Mouse (Mus musculus) forebrain, embryonic 11.5 days (tissue): ENCODE results near the gene Ppp2r2c. TPM values are rescaled to one million over a fixed set of nuclear protein-coding genes. Genes with fewer than 3 reads are reported as not detected.

Experiments used
- ATAC-seq: fragments of 200-750 bp; cut with Nextera tagmentation; replicated peaks from 2 replicates; pipeline ENCODE4 v1.8.0; 2017; ENCODE audit warnings: moderate TSS enrichment; ENCODE audit not compliant: low FRiP score
- DNase-seq: peaks from one replicate; pipeline ENCODE4 v3.0.0-alpha.2; 2017; ENCODE audit warnings: low spot score
- H3K27ac ChIP-seq: fragments of 300-500 bp; sonication (generic); 2 replicates; pipeline ENCODE4 v1.5.1; 2014; ENCODE audit warnings: low read depth, low read length
- H3K27me3 ChIP-seq: fragments of 300-500 bp; sonication (generic); 2 replicates; pipeline ENCODE4 v1.6.1; 2014; ENCODE audit warnings: mild to moderate bottlenecking, low read length, mixed read lengths; ENCODE audit not compliant: control insufficient read depth, insufficient read depth
- H3K36me3 ChIP-seq: fragments of 300-500 bp; sonication (generic); 2 replicates; pipeline ENCODE4 v1.6.1; 2014; ENCODE audit warnings: mild to moderate bottlenecking, low read length, moderate library complexity, mixed read lengths; ENCODE audit not compliant: control insufficient read depth, insufficient read depth
- H3K4me1 ChIP-seq: fragments of 300-500 bp; sonication (generic); replicated peaks from 2 replicates; pipeline ENCODE4 v1.6.1; 2014; ENCODE audit warnings: low read length, mixed read lengths; ENCODE audit not compliant: control insufficient read depth, insufficient read depth
- H3K4me2 ChIP-seq: fragments of 300-500 bp; sonication (generic); 2 replicates; pipeline ENCODE4 v1.6.1; 2014; ENCODE audit warnings: low read depth, mild to moderate bottlenecking, low read length, moderate library complexity, mixed read lengths; ENCODE audit not compliant: severe bottlenecking
- H3K4me3 ChIP-seq: fragments of 300-500 bp; sonication (generic); 2 replicates; pipeline ENCODE4 v1.5.1; 2014; ENCODE audit warnings: low read depth, low read length
- H3K9ac ChIP-seq: fragments of 300-500 bp; sonication (generic); 2 replicates; pipeline ENCODE4 v1.6.1; 2014; ENCODE audit warnings: low read length
- H3K9me3 ChIP-seq: fragments of 300-500 bp; sonication (generic); 2 replicates; pipeline ENCODE4 v1.6.1; 2016; ENCODE audit warnings: low read length, mixed read lengths; ENCODE audit not compliant: control insufficient read depth
- WGBS: fragments of 180-500 bp; shearing (Covaris S2); extraction: QIAGEN DNeasy Blood & Tissue Kit; methylation state at CpG from one replicate; pipeline ENCODE4 v1.1.7; 2014; 5-methylcytosine and 5-hydroxymethylcytosine counted together
- polyA plus RNA-seq: library from polyadenylated mRNA; unstranded; fragments of >200 nt; fragmentation: Nextera tagmentation; extraction: Ambion mirVana; gene quantifications from 2 replicates; pipeline ENCODE4 v1.2.1, GENCODE M21; 2014

Ppp2r2c gene
- polyA plus RNA-seq, 1 experiment from 2014 or later: 1.4 TPM

DNA sequence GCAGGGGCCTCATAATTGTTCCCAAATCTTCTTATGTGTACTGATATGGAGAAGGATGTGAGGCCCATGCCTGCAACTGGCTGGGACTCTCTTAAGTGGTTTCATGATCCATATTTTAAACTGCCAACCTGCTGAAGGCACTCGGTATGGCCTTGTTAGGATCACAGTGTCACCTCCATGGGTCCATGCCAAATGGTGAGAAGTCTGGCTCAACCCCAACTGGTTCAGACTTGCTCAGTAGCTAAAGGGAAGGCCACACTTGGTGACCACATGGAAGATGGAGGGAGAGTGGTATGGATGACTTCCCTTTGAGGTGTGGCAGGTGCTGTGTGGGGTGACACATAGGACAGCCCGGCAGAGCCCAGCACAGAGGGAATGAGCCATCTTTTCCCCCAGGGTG lies 9.3 kb downstream of the Ppp2r2c start:
- Histone ChIP-seq H3K4me1 (no peaks in the 10 kb centered on the region), H3K4me2 (no peak overlapping the region), H3K27ac (no peak overlapping the region), H3K27me3 (peaks cover under 1% of the 10 kb centered on the region; the same call in 1 of the 2 replicates), H3K36me3 (no peaks in the 10 kb centered on the region), H3K9me3 (no peaks in the 10 kb centered on the region), H3K4me3 (no peak overlapping the region), H3K9ac (no peak overlapping the region)
- WGBS: 83% methylated on average over 2 of the region's 2 CpGs
- no peak for ATAC-seq
- DNase-seq: no peak

DNA sequence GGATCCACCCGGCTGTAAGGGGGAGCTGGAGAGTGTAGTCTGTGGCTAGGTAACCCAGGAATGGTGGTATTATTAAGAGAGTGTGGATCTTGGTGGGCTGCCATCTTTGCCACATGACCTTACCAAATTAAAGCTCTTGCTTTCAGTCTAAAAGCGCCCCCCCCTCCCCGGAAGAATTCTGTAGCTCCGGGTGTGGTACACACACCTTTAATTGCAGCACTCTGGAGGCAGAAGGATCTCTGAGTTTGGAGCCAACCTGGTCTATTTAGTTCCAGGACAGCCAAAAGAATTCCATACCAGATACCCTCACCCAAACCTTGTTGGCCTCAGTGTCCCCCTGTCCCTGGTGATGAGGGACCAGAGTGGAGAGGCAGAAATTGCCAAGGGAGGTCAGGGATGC lies 10.5 kb downstream of the Ppp2r2c start:
- Histone ChIP-seq H3K4me3 (no peak overlapping the region), H3K27ac (no peak overlapping the region), H3K9me3 (no peaks in the 10 kb centered on the region), H3K36me3 (no peaks in the 10 kb centered on the region), H3K4me1 (no peaks in the 10 kb centered on the region), H3K4me2 (no peak overlapping the region), H3K27me3 (no peaks in the 10 kb centered on the region), H3K9ac (no peak overlapping the region)
- WGBS: 90% methylated on average over 4 of the region's 4 CpGs
- no peak for ATAC-seq
- no peak for DNase-seq

DNA sequence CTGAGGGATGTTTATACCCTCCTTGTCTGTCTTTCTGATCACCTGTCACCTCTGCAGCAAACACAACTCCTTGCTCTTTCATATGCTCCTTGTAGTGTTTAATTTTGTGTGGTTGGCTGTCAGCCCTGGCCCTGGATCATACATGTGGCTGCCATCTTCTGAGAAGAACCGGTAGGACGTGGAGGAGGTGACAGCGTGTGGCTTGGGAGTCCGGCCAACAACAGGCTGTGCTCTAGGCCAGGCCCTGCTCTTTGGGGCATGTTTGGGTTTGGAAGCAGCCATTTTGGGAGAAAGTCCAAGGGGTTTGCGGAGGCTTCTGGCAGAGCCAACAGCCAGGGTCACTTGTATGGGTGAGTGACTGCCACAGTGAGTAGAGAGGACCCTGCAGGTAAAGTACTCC lies 12.3 kb downstream of the Ppp2r2c start:
- Histone ChIP-seq H3K4me3 (no peak overlapping the region), H3K9me3 (no peaks in the 10 kb centered on the region), H3K27ac (no peak overlapping the region), H3K27me3 (no peaks in the 10 kb centered on the region), H3K36me3 (no peaks in the 10 kb centered on the region), H3K4me2 (no peak overlapping the region), H3K4me1 (no peaks in the 10 kb centered on the region), H3K9ac (no peak overlapping the region)
- no peak for ATAC-seq
- WGBS: 91% methylated on average over 5 of the region's 5 CpGs
- DNase-seq: no peak

DNA sequence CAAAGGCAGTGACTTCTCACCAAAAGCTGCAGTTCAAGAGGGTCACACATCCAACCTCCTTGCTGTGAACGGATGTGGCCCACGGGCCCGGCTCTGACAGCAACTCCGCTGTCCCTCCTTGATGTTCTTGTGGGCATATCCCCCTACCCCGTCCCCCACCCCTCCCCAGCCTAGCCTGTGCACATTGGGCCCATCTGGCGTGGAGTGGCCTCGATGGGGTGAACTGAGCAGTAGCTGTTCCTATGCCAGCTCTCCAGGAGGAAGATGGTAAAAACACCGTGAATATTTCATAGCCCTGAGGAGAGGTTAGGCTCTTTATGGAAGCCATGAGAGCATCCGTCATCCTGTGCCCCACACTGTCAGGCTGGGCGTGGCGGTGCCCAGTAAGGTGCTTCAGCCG lies 15.2 kb downstream of the Ppp2r2c start:
- ATAC-seq (no peak), DNase-seq (no peak)
- Histone ChIP-seq H3K27ac (no peak overlapping the region), H3K4me1 (peaks cover 4% of the 10 kb centered on the region; the same call in 1 of the 2 replicates), H3K4me2 (no peak overlapping the region), H3K36me3 (no peaks in the 10 kb centered on the region), H3K27me3 (no peaks in the 10 kb centered on the region), H3K4me3 (no peak overlapping the region), H3K9ac (no peak overlapping the region), H3K9me3 (no peaks in the 10 kb centered on the region)
- 80% methylated on average over 12 of the region's 12 CpGs for WGBS

DNA sequence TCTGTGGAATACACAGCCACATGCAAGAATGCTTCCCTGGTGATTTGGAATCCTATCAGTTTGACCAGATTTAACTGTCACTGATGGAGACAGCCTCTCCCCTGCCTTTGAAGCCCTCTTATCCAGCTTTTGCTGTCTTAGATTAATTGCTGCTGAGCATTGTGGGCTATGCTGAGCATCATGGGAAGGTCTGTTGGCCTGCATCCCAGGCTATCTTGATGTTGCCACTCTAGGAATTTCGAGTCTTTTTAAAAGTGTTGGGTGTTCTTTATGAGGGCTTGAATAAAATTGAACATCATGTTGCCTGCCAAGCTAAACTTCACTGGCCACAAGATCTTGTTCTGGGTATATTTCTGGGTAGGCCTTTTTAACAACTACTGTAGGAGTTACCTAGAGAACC lies 16.8 kb downstream of the Ppp2r2c start:
- DNase-seq (no peak), ATAC-seq (no peak)
- no peaks in the 10 kb centered on the region for H3K27me3 ChIP-seq
- WGBS: 81% methylated on average over 1 of the region's 1 CpGs
- H3K36me3 ChIP-seq: no peaks in the 10 kb centered on the region
- H3K4me2 ChIP-seq: no peak overlapping the region
- no peak overlapping the region for H3K9ac ChIP-seq
- H3K27ac ChIP-seq: no peak overlapping the region
- no peaks in the 10 kb centered on the region for H3K9me3 ChIP-seq
- peaks cover 4% of the 10 kb centered on the region; the same call in 1 of the 2 replicates for H3K4me1 ChIP-seq
- H3K4me3 ChIP-seq: no peak overlapping the region

DNA sequence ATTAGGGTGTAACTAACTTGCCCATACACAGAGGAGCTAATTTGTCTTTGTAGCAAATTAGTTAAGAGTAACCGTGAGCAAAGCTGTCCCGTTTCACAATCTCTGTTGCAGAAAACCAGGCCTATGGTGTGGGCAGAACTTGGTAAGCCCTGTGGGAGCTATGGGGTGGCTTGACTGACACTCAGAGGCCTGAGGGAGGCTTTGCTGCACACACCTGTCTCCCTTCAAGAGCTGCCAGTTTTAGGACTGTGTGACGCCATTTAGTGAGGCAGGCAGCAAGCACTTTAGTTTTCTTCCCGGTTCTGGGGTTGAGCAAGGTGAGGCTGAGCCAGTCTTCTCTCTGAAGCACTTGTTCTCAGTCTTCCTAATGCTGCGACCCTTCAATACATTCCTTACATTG lies 17.3 kb downstream of the Ppp2r2c start:
- Histone ChIP-seq H3K4me2 (no peak overlapping the region), H3K27ac (no peak overlapping the region), H3K36me3 (no peaks in the 10 kb centered on the region), H3K4me3 (no peak overlapping the region), H3K9me3 (no peaks in the 10 kb centered on the region), H3K9ac (no peak overlapping the region), H3K4me1 (peaks cover 6% of the 10 kb centered on the region; the same call in 1 of the 2 replicates), H3K27me3 (no peaks in the 10 kb centered on the region)
- ATAC-seq (no peak), DNase-seq (no peak)
- 85% methylated on average over 5 of the region's 5 CpGs for WGBS

DNA sequence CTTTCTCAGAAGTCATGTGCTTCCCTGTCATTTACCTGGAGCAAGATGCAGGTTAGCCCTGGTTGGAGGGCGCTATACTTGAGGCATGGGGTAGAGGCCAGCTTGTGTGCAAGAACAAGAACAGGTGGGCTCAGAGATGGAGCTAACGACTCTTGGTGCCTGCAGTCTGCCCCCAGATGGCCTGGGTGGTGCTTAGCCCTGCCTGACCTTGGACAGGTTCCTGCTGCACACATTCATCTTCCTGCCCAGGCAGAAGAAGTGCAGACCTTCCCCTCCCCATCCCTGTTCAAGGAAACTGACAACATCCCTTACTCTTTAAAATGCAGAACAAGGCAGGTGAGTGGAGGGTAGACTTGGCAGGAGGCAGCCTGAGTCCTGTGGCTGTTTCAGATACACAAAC lies 18.0 kb downstream of the Ppp2r2c start:
- H3K4me1 ChIP-seq: peaks cover 8% of the 10 kb centered on the region; the same call in 1 of the 2 replicates
- no peaks in the 10 kb centered on the region for H3K9me3 ChIP-seq
- DNase-seq: no peak
- H3K27ac ChIP-seq: no peak overlapping the region
- H3K9ac ChIP-seq: no peak overlapping the region
- ATAC-seq: no peak
- no peak overlapping the region for H3K4me3 ChIP-seq
- no peaks in the 10 kb centered on the region for H3K27me3 ChIP-seq
- no peak overlapping the region for H3K4me2 ChIP-seq
- WGBS: 89% methylated on average over 2 of the region's 2 CpGs
- no peaks in the 10 kb centered on the region for H3K36me3 ChIP-seq

DNA sequence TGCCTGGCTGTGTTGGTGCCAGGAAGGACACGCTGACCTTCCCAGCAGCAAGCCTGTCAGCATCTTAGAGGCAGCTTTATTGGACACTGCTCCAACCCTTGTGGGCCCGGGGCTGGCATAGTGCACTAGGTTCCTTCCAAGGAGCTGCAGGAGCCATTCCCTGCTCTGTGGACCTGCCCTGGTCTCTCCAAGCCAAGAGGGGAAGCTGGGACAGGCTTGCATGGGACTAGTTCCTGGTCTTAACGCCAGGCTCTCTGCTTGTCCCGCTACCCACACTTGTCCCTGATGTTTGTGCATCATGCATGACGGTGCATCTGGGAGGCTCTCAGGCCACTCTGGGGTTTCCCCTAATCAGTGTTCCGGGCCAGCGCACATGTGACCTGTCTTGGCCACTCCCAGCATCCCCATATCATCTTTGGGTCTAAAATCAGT lies 18.6 kb downstream of the Ppp2r2c start:
- Histone ChIP-seq H3K27me3 (no peaks in the 10 kb centered on the region), H3K4me3 (no peak overlapping the region), H3K27ac (no peak overlapping the region), H3K9ac (no peak overlapping the region), H3K4me2 (no peak overlapping the region), H3K9me3 (no peaks in the 10 kb centered on the region), H3K36me3 (no peaks in the 10 kb centered on the region), H3K4me1 (peaks cover 8% of the 10 kb centered on the region; the same call in 1 of the 2 replicates)
- WGBS: 63% methylated on average over 7 of the region's 7 CpGs
- ATAC-seq: no peak
- no peak for DNase-seq

DNA sequence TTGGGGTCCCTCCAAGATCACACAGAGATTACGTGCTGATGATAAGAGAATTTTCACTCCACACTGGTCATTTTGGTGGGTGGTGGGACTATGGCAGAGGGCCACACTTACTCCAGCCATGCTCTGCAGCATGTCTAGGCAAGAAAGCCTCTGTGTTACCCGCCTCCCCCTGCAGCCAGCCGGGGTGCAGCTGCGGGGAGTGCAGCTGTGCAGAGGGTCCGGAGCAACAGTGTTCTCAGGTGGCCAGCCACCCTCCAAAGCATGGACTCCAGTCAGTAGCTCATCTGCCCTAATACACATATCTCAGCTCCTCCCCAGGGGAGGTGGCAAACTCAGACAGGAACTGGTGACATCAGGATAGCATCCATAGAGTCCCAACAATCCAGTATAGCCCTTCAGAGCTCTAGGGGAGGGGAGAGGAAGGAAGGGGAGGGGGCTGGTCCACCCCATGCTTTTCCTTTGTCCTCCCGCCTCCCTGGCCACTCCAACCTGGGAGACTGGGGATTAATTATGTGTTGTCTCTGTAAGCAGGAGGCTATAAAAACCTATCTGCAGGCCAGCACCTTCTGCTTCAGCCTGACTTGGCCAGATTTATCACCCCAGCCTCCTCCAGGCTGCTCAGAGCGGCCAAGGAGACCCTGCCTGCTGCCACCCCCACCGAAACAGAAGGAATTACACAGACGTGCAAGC lies 19.1 kb downstream of the Ppp2r2c start:
- ATAC-seq (no peak), DNase-seq (no peak)
- no peak overlapping the region for H3K4me2 ChIP-seq
- H3K27me3 ChIP-seq: no peaks in the 10 kb centered on the region
- 37% methylated on average over 9 of the region's 9 CpGs for WGBS
- H3K4me3 ChIP-seq: no peak overlapping the region
- no peaks in the 10 kb centered on the region for H3K36me3 ChIP-seq
- no peaks in the 10 kb centered on the region for H3K9me3 ChIP-seq
- no peak overlapping the region for H3K27ac ChIP-seq
- H3K9ac ChIP-seq: no peak overlapping the region
- peaks cover 8% of the 10 kb centered on the region; the same call in 1 of the 2 replicates for H3K4me1 ChIP-seq
